Mouse (Mus musculus) thymus, postnatal 36 days (tissue): ENCODE results near the gene Olfr1167.
"Not testable (repeated sequence)": the region's sequence is repeated elsewhere in the genome, so short reads cannot be mapped to it uniquely, and the experiment has no call there.

Source experiments
- DNase-seq, 2 experiments: peaks; one replicate each; pipeline ENCODE4 v3.0.0; 2022; ENCODE audit warnings: mixed read lengths in 2 of 2

The Olfr1167 gene

DNA sequence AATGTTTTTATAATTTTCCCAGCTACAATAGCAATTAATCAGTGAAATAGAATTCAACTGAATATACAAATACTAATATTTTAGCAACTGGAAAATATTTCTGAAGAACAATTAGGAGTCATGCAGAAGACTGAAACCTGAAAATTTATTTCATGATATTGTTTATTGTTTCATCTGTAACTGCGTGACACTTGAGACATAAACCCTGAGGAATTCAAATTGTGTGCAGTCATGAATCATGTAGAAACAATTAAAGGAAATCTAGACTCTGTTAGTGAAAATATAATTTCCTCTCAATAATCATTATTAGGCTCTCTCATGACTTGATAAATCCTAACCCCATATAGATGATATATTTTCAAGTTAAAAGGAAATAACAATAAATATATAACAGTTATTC lies at the start of gene Olfr1167:
Gene Olfr1167, minus strand, starts transcription at position 101 of the 400 bp plus-strand sequence.
- DNase-seq = not testable (repeated sequence)

DNA sequence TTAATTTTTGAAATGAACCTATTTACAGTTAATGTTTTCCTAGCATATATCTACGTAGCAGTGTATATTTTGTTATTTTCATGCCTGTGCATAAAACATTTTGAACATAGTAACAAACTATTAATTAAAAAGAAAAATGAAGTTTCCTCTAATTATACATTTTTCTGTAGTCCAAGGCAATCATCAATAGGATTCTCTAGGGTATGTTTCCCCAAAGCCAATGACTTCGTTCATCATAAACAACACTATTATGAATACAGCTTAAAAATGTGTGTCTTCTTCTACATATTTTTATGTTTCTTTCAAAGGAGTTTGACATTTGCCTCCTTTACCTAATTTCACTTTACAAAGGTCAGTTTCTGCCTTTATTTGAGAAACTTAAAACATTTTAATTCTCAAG lies 26.6 kb upstream of the Olfr1167 start, which contains the start of gene Olfr1168:
Gene Olfr1168, plus strand, starts transcription at position 301 of the 400 bp plus-strand sequence.
- DNase-seq = no peak

DNA sequence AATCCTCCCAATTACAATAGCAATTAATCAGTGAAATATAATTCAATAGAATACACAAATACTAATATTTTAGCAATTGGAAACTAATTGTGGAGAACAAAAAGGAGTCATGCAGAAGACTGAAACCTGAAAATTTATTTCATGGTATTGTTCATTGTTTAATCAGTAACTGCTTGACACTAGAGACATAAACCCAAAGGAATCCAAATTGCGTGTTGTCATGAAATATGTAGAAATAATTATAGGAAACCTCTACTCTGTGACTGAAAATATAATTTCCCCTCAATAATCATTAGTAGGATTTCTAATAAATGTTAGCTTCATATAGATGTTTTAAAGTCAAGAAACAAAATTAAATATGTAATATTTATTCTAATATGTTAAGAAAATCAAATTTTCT lies 26.8 kb downstream of the Olfr1167 start, which contains the start of gene Olfr1166:
Gene Olfr1166, minus strand, starts transcription at position 101 of the 400 bp plus-strand sequence.
- no peak for DNase-seq
